Mouse (Mus musculus): ENCODE measurements around the gene Tppp3.

- TF ChIP-seq EP300 (IDR thresholded peaks at IDR 0.05; ENCODE audit: insufficient read depth, low read depth, low read length) (no peak), CTCF (IDR thresholded peaks at IDR 0.05) (no peak)
Observed at GRCm38 (mm10) chr8:105468002-105468720, 3.2 kb downstream of the Tppp3 start.
